Mouse (Mus musculus): ENCODE results near the gene Wbp11. TPM values are rescaled to one million over a fixed set of nuclear protein-coding genes. Genes with fewer than 3 reads are reported as not detected.

The Wbp11 gene
- polyA plus RNA-seq, 1 experiment: 31.3 TPM

DNA sequence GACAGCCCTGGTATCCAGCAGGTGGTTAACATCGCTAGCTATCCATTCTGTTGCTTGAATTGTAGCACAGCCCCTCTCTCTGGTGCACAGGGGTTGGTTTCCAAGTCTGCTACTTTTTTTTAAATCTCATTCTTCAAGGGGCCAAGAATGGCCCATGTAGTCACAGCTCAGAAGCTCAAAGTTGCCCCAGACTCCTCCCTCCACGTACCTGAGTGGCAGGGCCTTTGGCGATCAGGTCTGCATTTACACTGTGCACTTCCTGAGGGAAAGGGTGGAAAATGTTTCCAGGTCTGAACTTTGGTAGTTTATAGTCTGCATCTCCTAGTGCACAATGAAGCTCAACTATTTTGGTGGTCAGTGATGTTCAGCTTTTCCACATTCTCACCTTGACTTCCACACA lies 19.2 kb upstream of the Wbp11 start:
- Histone ChIP-seq H3K4me1 (ENCODE audit: control insufficient read depth, insufficient read depth, low read length) (no peaks in the 10 kb centered on the region; the same call in 1 of the 2 replicates), H3K4me3 (replicated peaks; ENCODE audit: extremely low read depth, low read depth, low read length) (no peak overlapping the region)
- WGBS: 91% methylated on average over 3 of the region's 3 CpGs
- DNase-seq: no peak
- no peak for TF ChIP-seq POLR2A (IDR thresholded peaks at IDR 0.05; ENCODE audit: borderline replicate concordance, extremely low read depth, low read depth, low read length)
- TF ChIP-seq CTCF (IDR thresholded peaks at IDR 0.05; ENCODE audit: insufficient read depth, low read length): no peak

DNA sequence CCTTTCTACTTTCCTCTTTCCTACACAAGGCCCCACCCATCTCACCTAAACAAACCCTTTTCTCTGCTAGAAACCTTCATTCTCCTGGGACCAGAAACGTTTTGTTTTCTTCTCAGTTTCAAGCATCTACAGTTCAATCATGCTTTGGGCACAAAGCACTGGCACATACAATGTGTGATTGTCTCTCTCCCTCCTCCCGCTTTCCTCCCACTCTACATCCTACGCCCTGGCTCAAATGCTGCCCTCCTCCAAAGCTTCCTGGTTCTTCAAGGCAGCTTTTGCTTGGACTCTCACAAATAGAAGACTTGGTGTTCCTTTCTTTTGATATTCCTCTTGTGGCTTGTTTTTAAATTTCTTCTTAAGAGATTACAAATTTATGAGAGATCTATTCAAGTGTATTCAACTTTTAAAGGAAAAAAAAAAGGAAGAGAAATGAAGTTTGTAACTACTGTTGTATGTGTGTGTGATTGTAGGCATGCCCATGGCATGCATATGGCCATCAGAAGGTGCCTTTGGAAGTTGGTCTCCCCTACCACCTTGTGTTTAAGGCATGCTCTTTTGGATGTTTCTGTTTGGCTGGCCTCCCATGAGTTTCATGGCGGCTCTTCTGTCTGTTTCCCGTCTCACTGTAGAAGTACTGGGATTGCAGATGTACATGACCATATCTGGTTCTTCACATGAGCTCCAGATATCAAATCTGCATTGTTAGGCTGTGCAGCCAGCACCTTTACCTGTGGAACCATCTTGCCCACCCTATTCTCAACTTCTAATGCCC lies 17.9 kb upstream of the Wbp11 start:
- DNase-seq: no peak
- TF ChIP-seq POLR2A (IDR thresholded peaks at IDR 0.05; ENCODE audit: borderline replicate concordance, extremely low read depth, low read depth, low read length) (no peak), CTCF (IDR thresholded peaks at IDR 0.05; ENCODE audit: insufficient read depth, low read length) (no peak)
- Histone ChIP-seq H3K4me3 (replicated peaks; ENCODE audit: extremely low read depth, low read depth, low read length) (no peak overlapping the region), H3K4me1 (ENCODE audit: control insufficient read depth, insufficient read depth, low read length) (no peaks in the 10 kb centered on the region; the same call in 1 of the 2 replicates)
- WGBS: 68% methylated on average over 5 of the region's 5 CpGs

DNA sequence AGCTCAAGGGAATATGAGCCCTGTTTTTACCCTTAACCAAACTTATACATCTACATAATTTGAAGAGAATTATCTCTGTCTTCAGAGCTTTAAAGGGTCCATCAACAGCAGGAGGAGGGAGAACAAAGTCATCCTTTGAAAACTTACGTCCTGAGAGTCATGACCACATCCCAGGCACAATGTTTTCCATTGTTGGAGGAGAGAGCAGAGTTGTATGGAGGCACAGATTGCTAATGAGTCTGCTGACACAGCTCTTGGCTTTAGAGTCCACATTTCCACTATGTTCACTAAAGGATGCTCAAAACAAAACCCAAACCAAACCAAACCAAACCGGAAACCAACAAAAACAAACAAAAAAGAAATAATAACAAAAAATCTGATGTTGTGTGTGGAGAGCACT lies 16.9 kb upstream of the Wbp11 start:
- Histone ChIP-seq H3K4me3 (replicated peaks; ENCODE audit: extremely low read depth, low read depth, low read length) (no peak overlapping the region), H3K4me1 (ENCODE audit: control insufficient read depth, insufficient read depth, low read length) (no peaks in the 10 kb centered on the region)
- TF ChIP-seq CTCF (IDR thresholded peaks at IDR 0.05; ENCODE audit: insufficient read depth, low read length) (no peak), POLR2A (IDR thresholded peaks at IDR 0.05; ENCODE audit: borderline replicate concordance, extremely low read depth, low read depth, low read length) (no peak)
- 59% methylated on average over 2 of the region's 2 CpGs for WGBS
- no peak for DNase-seq

DNA sequence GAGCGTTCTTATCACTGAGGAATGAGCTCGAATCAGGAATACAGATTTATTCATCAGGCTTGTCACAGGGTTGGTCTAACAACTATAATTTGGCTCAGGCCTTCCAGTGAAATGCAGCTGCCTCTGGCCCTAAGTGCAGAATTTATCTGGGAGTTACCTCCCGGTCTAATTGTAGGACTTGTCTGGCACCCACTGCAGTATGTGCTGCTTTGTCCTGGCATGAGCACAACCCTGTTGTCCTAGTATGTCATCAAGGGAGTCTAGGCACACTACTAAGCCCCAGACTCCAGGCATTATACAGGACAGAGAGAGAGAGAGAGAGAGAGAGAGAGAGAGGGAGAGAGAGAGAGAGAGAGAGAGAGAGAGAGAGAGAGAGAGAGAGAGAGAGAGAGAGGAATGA lies 9.3 kb upstream of the Wbp11 start:
- no peak overlapping the region for H3K4me3 ChIP-seq (replicated peaks; ENCODE audit: extremely low read depth, low read depth, low read length)
- TF ChIP-seq POLR2A (IDR thresholded peaks at IDR 0.05; ENCODE audit: borderline replicate concordance, extremely low read depth, low read depth, low read length) (no peak), CTCF (IDR thresholded peaks at IDR 0.05; ENCODE audit: insufficient read depth, low read length) (no peak)
- no peaks in the 10 kb centered on the region for H3K4me1 ChIP-seq (ENCODE audit: control insufficient read depth, insufficient read depth, low read length)
- no peak for DNase-seq
- 80% methylated on average over 3 of the region's 3 CpGs for WGBS

DNA sequence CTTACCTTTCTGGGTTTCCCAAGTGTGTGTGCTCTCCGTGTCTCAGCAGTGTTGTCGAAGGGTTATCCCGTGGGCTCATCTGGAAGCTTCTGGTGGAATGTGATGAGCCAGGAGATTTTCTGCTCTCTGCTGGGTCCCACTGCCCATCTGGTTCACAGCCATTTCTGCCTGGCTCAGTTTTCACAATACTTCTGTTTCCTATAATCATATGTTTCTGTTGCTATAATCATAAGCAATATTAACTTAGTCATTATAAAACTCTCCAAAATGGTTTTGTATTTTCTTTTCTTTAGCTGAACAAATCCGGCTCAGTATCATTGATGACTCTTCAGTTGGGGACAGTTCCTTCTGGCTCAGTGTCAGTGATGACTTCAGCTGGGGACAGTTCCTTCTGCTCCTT lies 7.3 kb upstream of the Wbp11 start, which contains the start of gene Smco3:
Gene Smco3 (minus strand): TSS at position 101 of the 400 bp plus-strand sequence.
- Histone ChIP-seq H3K4me1 (ENCODE audit: control insufficient read depth, insufficient read depth, low read length) (no peaks in the 10 kb centered on the region), H3K4me3 (replicated peaks; ENCODE audit: extremely low read depth, low read depth, low read length) (no peak within 1 kb of the TSS)
- TF ChIP-seq POLR2A (IDR thresholded peaks at IDR 0.05; ENCODE audit: borderline replicate concordance, extremely low read depth, low read depth, low read length) (no peak), CTCF (IDR thresholded peaks at IDR 0.05; ENCODE audit: insufficient read depth, low read length) (no peak)
- no peak for DNase-seq
- WGBS: 43% methylated on average over 4 of the region's 4 CpGs

DNA sequence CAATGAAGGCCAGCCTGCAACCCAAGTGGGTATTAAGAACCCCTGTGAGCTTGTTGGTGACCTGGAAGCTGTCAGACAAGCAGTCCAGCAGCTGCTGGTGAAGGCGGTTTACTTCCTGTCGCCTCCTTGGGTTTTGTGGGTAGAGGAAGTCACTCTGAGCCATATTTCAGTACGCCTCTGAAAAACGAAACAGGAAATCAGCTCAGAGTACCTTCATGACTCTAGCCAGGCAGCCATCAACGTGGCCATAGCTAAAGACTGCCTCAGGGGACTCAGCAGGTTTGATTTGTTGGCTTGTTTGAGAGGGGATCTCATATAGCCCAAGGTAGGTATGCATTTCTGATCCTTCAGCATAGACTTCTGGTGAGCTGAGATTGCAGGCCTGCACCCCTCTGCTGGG lies 3.7 kb upstream of the Wbp11 start:
- no peak for DNase-seq
- 45% methylated on average over 5 of the region's 5 CpGs for whole genome bisulfite sequencing
- no peak for TF ChIP-seq POLR2A (IDR thresholded peaks at IDR 0.05; ENCODE audit: borderline replicate concordance, extremely low read depth, low read depth, low read length)
- Histone ChIP-seq H3K4me1 (ENCODE audit: control insufficient read depth, insufficient read depth, low read length) (peaks cover 3% of the 10 kb centered on the region), H3K4me3 (replicated peaks; ENCODE audit: extremely low read depth, low read depth, low read length) (no peak overlapping the region)

DNA sequence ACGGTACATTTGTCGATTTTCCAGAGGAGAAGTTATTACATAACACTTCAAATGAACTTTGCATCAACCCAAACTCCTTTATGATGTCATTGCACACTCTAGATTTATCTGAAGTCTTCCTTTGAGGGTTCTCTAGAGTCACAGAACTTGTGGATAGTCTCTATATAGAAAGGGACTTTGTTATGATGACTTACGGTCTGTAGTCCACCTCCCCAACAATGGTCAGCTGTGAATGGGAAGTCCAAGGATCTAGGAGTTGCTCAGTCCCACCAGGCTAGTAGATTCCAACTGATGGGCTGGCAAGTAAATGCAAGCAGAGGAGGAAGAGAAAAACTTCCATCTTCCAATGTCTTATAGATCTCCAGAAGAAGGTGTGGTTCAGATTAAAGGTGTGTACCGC lies 648 bp upstream of the Wbp11 start:
- Histone ChIP-seq H3K4me1 (ENCODE audit: control insufficient read depth, insufficient read depth, low read length) (peaks cover 3% of the 10 kb centered on the region), H3K4me3 (replicated peaks; ENCODE audit: extremely low read depth, low read depth, low read length) (peak overlapping the region; percentile 45)
- DNase-seq: no peak
- TF ChIP-seq CTCF (IDR thresholded peaks at IDR 0.05; ENCODE audit: insufficient read depth, low read length): no peak
- 34% methylated on average over 4 of the region's 4 CpGs for WGBS

DNA sequence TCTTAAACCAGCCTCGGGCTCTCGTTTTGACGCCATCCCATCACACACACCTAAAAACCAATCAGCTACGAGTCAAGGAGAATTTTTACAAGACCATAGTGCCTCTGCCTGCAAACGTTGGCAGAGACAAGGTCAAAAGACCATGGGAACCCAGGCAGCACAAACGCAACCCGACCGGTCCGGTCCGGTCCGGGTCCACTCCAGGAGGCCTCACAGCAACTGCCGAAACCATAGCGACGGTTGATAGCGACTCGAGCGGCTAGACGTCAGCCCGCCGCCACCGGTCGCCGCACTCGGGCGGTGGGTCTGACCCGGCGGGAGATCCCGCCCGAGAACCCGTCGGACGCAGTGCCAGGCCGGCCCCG lies 535 bp downstream of the Wbp11 start, which contains the start of gene BC049715:
Gene BC049715 (plus strand): TSS at position 111 of the 365 bp plus-strand sequence.
- DNase-seq: no peak
- peak within 1 kb of the TSS; percentile 85 for H3K4me3 ChIP-seq (replicated peaks; ENCODE audit: extremely low read depth, low read depth, low read length)
- peaks cover 3% of the 10 kb centered on the region for H3K4me1 ChIP-seq (ENCODE audit: control insufficient read depth, insufficient read depth, low read length)
- TF ChIP-seq POLR2A (IDR thresholded peaks at IDR 0.05; ENCODE audit: borderline replicate concordance, extremely low read depth, low read depth, low read length) (no peak), CTCF (IDR thresholded peaks at IDR 0.05; ENCODE audit: insufficient read depth, low read length) (no peak)
- under 1% methylated on average over 34 of the region's 34 CpGs for WGBS

DNA sequence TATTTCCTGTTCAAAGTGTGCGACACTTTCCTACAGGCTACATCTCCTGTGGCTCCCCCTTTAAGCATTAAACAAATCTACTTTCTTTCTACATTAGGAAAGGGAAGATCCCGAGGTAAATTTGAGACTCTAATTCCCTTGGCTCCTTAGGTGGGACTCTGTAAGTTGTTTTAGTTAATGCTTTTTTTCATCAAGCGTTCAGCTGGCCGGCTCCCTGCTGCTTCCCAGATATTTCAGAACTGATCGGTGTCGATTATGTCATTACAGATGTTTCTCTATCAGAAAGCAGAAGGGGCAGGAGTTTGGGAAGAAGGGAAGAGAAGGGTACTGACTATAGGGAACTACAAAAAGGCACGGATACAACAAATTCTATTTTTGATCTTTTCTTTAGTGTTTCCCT lies 917 bp downstream of the Wbp11 start:
- peak overlapping the region; percentile 85 for H3K4me3 ChIP-seq (replicated peaks; ENCODE audit: extremely low read depth, low read depth, low read length)
- H3K4me1 ChIP-seq (ENCODE audit: control insufficient read depth, insufficient read depth, low read length): peaks cover 3% of the 10 kb centered on the region
- DNase-seq: no peak
- TF ChIP-seq CTCF (IDR thresholded peaks at IDR 0.05; ENCODE audit: insufficient read depth, low read length): no peak
- no peak for TF ChIP-seq POLR2A (IDR thresholded peaks at IDR 0.05; ENCODE audit: borderline replicate concordance, extremely low read depth, low read depth, low read length)
- 8% methylated on average over 7 of the region's 7 CpGs for WGBS

DNA sequence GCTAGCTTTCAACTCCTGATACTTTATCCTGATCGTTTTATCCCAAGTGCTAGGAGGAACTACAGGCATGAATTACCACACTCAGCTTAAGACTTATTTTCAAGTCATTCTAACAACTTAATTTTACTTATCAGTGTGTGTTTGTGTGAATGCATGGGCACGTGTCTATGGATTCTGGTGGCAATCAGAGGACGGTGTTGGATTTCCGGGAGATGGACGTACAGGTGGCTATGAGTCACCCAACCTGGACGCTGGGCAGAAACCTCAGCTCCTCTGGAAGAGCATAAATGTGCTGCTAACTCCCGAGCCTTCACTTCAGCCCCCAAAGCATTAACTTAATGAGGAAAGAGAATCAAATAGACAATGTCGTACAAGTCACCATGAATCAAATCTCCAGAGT lies 3.0 kb downstream of the Wbp11 start:
- no peak for DNase-seq
- TF ChIP-seq POLR2A (IDR thresholded peaks at IDR 0.05; ENCODE audit: borderline replicate concordance, extremely low read depth, low read depth, low read length): no peak
- no peak for TF ChIP-seq CTCF (IDR thresholded peaks at IDR 0.05; ENCODE audit: insufficient read depth, low read length)
- WGBS: 87% methylated on average over 8 of the region's 8 CpGs
- Histone ChIP-seq H3K4me3 (replicated peaks; ENCODE audit: extremely low read depth, low read depth, low read length) (no peak overlapping the region), H3K4me1 (ENCODE audit: control insufficient read depth, insufficient read depth, low read length) (peaks cover 3% of the 10 kb centered on the region)
